Mouse (Mus musculus) forebrain, embryonic 14.5 days (tissue): Measurements from ENCODE around the gene Htatip2. TPM values are rescaled to one million over a fixed set of nuclear protein-coding genes. Genes with fewer than 3 reads are reported as not detected.

Experiments
- ATAC-seq: fragments of 200-750 bp; cut with Nextera tagmentation; 2 replicates; pipeline ENCODE4 v1.8.0; 2017; ENCODE audit warnings: mild to moderate bottlenecking, moderate library complexity
- DNase-seq: peaks from one replicate; pipeline ENCODE4 v3.0.0-alpha.2; 2015; ENCODE audit warnings: low spot score
- H3K27ac ChIP-seq: fragments of 300-500 bp; sonication (generic); 2 replicates; pipeline ENCODE4 v1.5.1; 2014; ENCODE audit warnings: low read depth, mild to moderate bottlenecking, control low read depth, low read length, moderate library complexity
- H3K27me3 ChIP-seq: fragments of 300-500 bp; sonication (generic); replicated peaks from 2 replicates; pipeline ENCODE4 v1.6.1; 2014; ENCODE audit warnings: low read length, control low read depth, mixed read lengths; ENCODE audit not compliant: control insufficient read depth, insufficient read depth
- H3K36me3 ChIP-seq: fragments of 300-500 bp; sonication (generic); 2 replicates; pipeline ENCODE4 v1.6.1; 2014; ENCODE audit warnings: low read length, control low read depth; ENCODE audit not compliant: control insufficient read depth, insufficient read depth
- H3K4me1 ChIP-seq: fragments of 300-500 bp; sonication (generic); 2 replicates; pipeline ENCODE4 v1.6.1; 2014; ENCODE audit warnings: antibody characterized with exemption, low read length, control low read depth; ENCODE audit not compliant: control insufficient read depth, insufficient read depth
- H3K4me2 ChIP-seq: fragments of 300-500 bp; sonication (generic); 2 replicates; pipeline ENCODE4 v1.6.1; 2014; ENCODE audit warnings: mild to moderate bottlenecking, control low read depth, low read length
- H3K4me3 ChIP-seq: fragments of 300-500 bp; sonication (generic); 2 replicates; pipeline ENCODE4 v1.5.1; 2014; ENCODE audit warnings: low read depth, low read length, control low read depth
- H3K9ac ChIP-seq: fragments of 300-500 bp; sonication (generic); 2 replicates; pipeline ENCODE4 v1.6.1; 2014; ENCODE audit warnings: mild to moderate bottlenecking, low read length, control low read depth, moderate library complexity
- H3K9me3 ChIP-seq: fragments of 300-500 bp; sonication (generic); replicated peaks from 2 replicates; pipeline ENCODE4 v1.6.1; 2016; ENCODE audit warnings: low read length, control low read depth, mixed read lengths; ENCODE audit not compliant: control insufficient read depth
- WGBS: fragments of 180-500 bp; shearing (Covaris S2); extraction: QIAGEN DNeasy Blood & Tissue Kit; methylation state at CpG from one replicate; pipeline ENCODE4 v1.1.7; 2014; 5-methylcytosine and 5-hydroxymethylcytosine counted together
- polyA plus RNA-seq: library from polyadenylated mRNA; unstranded; fragments of >200 nt; fragmentation: Nextera tagmentation; extraction: Ambion mirVana; gene quantifications from 2 replicates; pipeline ENCODE4 v1.2.1, GENCODE M21; 2014

The Htatip2 gene
- polyA plus RNA-seq, 1 experiment from 2014 or later, result 1.8 TPM

GRCm38 (mm10) chr7:49803511-49803910, 44.6 kb downstream of the Htatip2 start:
- no peak overlapping the region for H3K27ac ChIP-seq
- H3K4me1 ChIP-seq, result no peaks in the 10 kb centered on the region
- peaks cover 32% of the 10 kb centered on the region for H3K36me3 ChIP-seq
- WGBS, result 79% methylated on average over 6 of the region's 6 CpGs
- no peak for ATAC-seq
- no peak for DNase-seq
- no peaks in the 10 kb centered on the region for H3K9me3 ChIP-seq
- H3K4me3 ChIP-seq, result no peak overlapping the region
- H3K9ac ChIP-seq, result no peak overlapping the region
- H3K27me3 ChIP-seq, result no peaks in the 10 kb centered on the region
- H3K4me2 ChIP-seq, result no peak overlapping the region

- Histone ChIP-seq H3K4me2 (no peak overlapping the region), H3K27me3 (no peaks in the 10 kb centered on the region), H3K9me3 (no peaks in the 10 kb centered on the region), H3K9ac (no peak overlapping the region), H3K27ac (no peak overlapping the region), H3K36me3 (peaks cover 33% of the 10 kb centered on the region; the same call in 1 of the 2 replicates), H3K4me1 (no peaks in the 10 kb centered on the region), H3K4me3 (no peak overlapping the region)
- DNase-seq (no peak), ATAC-seq (no peak)
- WGBS, result 90% methylated on average over 5 of the region's 5 CpGs
Observed at GRCm38 (mm10) chr7:49804638-49805165, 45.8 kb downstream of the Htatip2 start.

GRCm38 (mm10) chr7:49805618-49806017, 46.7 kb downstream of the Htatip2 start:
- DNase-seq (no peak), ATAC-seq (no peak)
- H3K4me1 ChIP-seq, result no peaks in the 10 kb centered on the region
- no peak overlapping the region for H3K4me3 ChIP-seq
- H3K27me3 ChIP-seq, result no peaks in the 10 kb centered on the region
- H3K27ac ChIP-seq, result no peak overlapping the region
- peaks cover 30% of the 10 kb centered on the region; the same call in 1 of the 2 replicates for H3K36me3 ChIP-seq
- H3K4me2 ChIP-seq, result no peak overlapping the region
- H3K9ac ChIP-seq, result no peak overlapping the region
- 77% methylated on average over 3 of the region's 3 CpGs for WGBS
- no peaks in the 10 kb centered on the region for H3K9me3 ChIP-seq

GRCm38 (mm10) chr7:49807093-49807682, 48.3 kb downstream of the Htatip2 start:
- Histone ChIP-seq H3K4me3 (no peak overlapping the region), H3K9ac (no peak overlapping the region), H3K9me3 (no peaks in the 10 kb centered on the region), H3K36me3 (peaks cover 22% of the 10 kb centered on the region; the same call in 1 of the 2 replicates), H3K4me1 (no peaks in the 10 kb centered on the region), H3K4me2 (no peak overlapping the region), H3K27me3 (no peaks in the 10 kb centered on the region), H3K27ac (no peak overlapping the region)
- DNase-seq (no peak), ATAC-seq (no peak)
- WGBS, result 91% methylated on average over 9 of the region's 9 CpGs

- no peak overlapping the region for H3K4me3 ChIP-seq
- DNase-seq (no peak), ATAC-seq (no peak)
- H3K36me3 ChIP-seq, result peaks cover 21% of the 10 kb centered on the region; the same call in 1 of the 2 replicates
- no peaks in the 10 kb centered on the region for H3K27me3 ChIP-seq
- H3K4me2 ChIP-seq, result no peak overlapping the region
- H3K27ac ChIP-seq, result no peak overlapping the region
- H3K9ac ChIP-seq, result no peak overlapping the region
- no peaks in the 10 kb centered on the region for H3K9me3 ChIP-seq
- 84% methylated on average over 17 of the region's 17 CpGs for WGBS
- no peaks in the 10 kb centered on the region for H3K4me1 ChIP-seq
Observed at GRCm38 (mm10) chr7:49807846-49808622, 49.1 kb downstream of the Htatip2 start.

- no peaks in the 10 kb centered on the region for H3K27me3 ChIP-seq
- H3K4me1 ChIP-seq, result no peaks in the 10 kb centered on the region
- no peaks in the 10 kb centered on the region for H3K9me3 ChIP-seq
- DNase-seq (no peak), ATAC-seq (no peak)
- H3K9ac ChIP-seq, result no peak overlapping the region
- H3K36me3 ChIP-seq, result peaks cover 20% of the 10 kb centered on the region; the same call in 1 of the 2 replicates
- H3K4me3 ChIP-seq, result no peak overlapping the region
- 85% methylated on average over 6 of the region's 6 CpGs for WGBS
- H3K27ac ChIP-seq, result no peak overlapping the region
- no peak overlapping the region for H3K4me2 ChIP-seq
Observed at GRCm38 (mm10) chr7:49809100-49809499, 50.2 kb downstream of the Htatip2 start.

GRCm38 (mm10) chr7:49809562-49809961, 50.6 kb downstream of the Htatip2 start:
- Histone ChIP-seq H3K9me3 (no peaks in the 10 kb centered on the region), H3K9ac (no peak overlapping the region), H3K4me3 (no peak overlapping the region), H3K27me3 (no peaks in the 10 kb centered on the region), H3K4me1 (no peaks in the 10 kb centered on the region), H3K36me3 (peaks cover 20% of the 10 kb centered on the region; the same call in 1 of the 2 replicates), H3K27ac (no peak overlapping the region), H3K4me2 (no peak overlapping the region)
- DNase-seq (no peak), ATAC-seq (no peak)
- WGBS, result 39% methylated on average over 3 of the region's 3 CpGs

GRCm38 (mm10) chr7:49811346-49811745, 52.4 kb downstream of the Htatip2 start:
- Histone ChIP-seq H3K27ac (no peak overlapping the region), H3K4me3 (no peak overlapping the region), H3K27me3 (no peaks in the 10 kb centered on the region), H3K9ac (no peak overlapping the region), H3K36me3 (peaks cover 23% of the 10 kb centered on the region; the same call in 1 of the 2 replicates), H3K4me2 (no peak overlapping the region), H3K4me1 (no peaks in the 10 kb centered on the region), H3K9me3 (no peaks in the 10 kb centered on the region; the same call in 1 of the 2 replicates)
- ATAC-seq (no peak), DNase-seq (peak; percentile 34)
- 57% methylated on average over 4 of the region's 4 CpGs for WGBS

GRCm38 (mm10) chr7:49819393-49819792, 60.5 kb downstream of the Htatip2 start:
- Histone ChIP-seq H3K27me3 (no peaks in the 10 kb centered on the region), H3K9me3 (no peaks in the 10 kb centered on the region; the same call in 1 of the 2 replicates), H3K4me2 (no peak overlapping the region), H3K4me1 (0 out of 2 replicates have a peak, but pooled peaks cover 3% of the 10 kb centered on the region), H3K36me3 (peaks cover 12% of the 10 kb centered on the region), H3K27ac (no peak overlapping the region), H3K4me3 (no peak overlapping the region), H3K9ac (no peak overlapping the region)
- peak; percentile 20 for DNase-seq
- WGBS, result 7% methylated on average over 4 of the region's 4 CpGs
- ATAC-seq, result no peak; the same call in 1 of the 2 replicates
